Mouse (Mus musculus): Measurements from ENCODE around the gene Cadm2.

GRCm38 (mm10) chr16:67591015-67591414, 29.7 kb downstream of the Cadm2 start:
- TF ChIP-seq CTCF (IDR thresholded peaks at IDR 0.05; ENCODE audit: control insufficient read depth, insufficient read depth, insufficient read length) (no peak), MYOG (IDR thresholded peaks at IDR 0.05; ENCODE audit: control insufficient read depth, extremely low read depth, insufficient read length) (no peak), FOSL1 (IDR thresholded peaks at IDR 0.05; ENCODE audit: insufficient read depth, low read length, poor library complexity, severe bottlenecking) (no peak), CEBPB (IDR thresholded peaks at IDR 0.05; ENCODE audit: low read depth) (no peak)

All from C2C12 (cell line).